Mouse (Mus musculus): Measurements from ENCODE around the gene Nfyc. TPM values are rescaled to one million over a fixed set of nuclear protein-coding genes. Genes with fewer than 3 reads are reported as not detected.

Nfyc gene
- polyA plus RNA-seq, 1 experiment = 150 TPM

GRCm38 (mm10) chr4:120747243-120747792, 84.1 kb downstream of the Nfyc start:
- no peaks in the 10 kb centered on the region for H3K27me3 ChIP-seq (ENCODE audit: control insufficient read depth, insufficient read depth, low read length)
- peak; percentile 22 to 30 for DNase-seq
- under 1% methylated on average over 74 of the region's 75 CpGs for WGBS

GRCm38 (mm10) chr4:120746552-120747150, 84.7 kb downstream of the Nfyc start:
- DNase-seq = no peak
- TF ChIP-seq POLR2A (IDR thresholded peaks at IDR 0.05; ENCODE audit: borderline replicate concordance, insufficient read depth, low read length) (no peak), CTCF (IDR thresholded peaks at IDR 0.05; ENCODE audit: borderline replicate concordance, insufficient read depth, low read depth, low read length) (no peak)
- 9% methylated on average over 50 of the region's 53 CpGs for WGBS
- Histone ChIP-seq H3K27me3 (ENCODE audit: control insufficient read depth, insufficient read depth, low read length) (no peaks in the 10 kb centered on the region), H3K4me3 (replicated peaks; ENCODE audit: insufficient read depth, low read depth, low read length) (peak overlapping the region; percentile 49), H3K4me1 (ENCODE audit: control insufficient read depth, insufficient read depth, low read length) (no peaks in the 10 kb centered on the region), H3K27ac (ENCODE audit: insufficient read depth, low read length) (no peak overlapping the region)

More at GRCm38 (mm10) chr4:120747243-120747792, 84.1 kb downstream of the Nfyc start:
- Histone ChIP-seq H3K27ac (ENCODE audit: insufficient read depth, low read length) (no peak overlapping the region), H3K4me1 (ENCODE audit: control insufficient read depth, insufficient read depth, low read length) (no peaks in the 10 kb centered on the region), H3K4me3 (replicated peaks; ENCODE audit: insufficient read depth, low read depth, low read length) (peak overlapping the region; percentile 49)
- TF ChIP-seq POLR2A (IDR thresholded peaks at IDR 0.05; ENCODE audit: borderline replicate concordance, insufficient read depth, low read length) (no peak), CTCF (IDR thresholded peaks at IDR 0.05; ENCODE audit: borderline replicate concordance, insufficient read depth, low read depth, low read length) (no peak)

GRCm38 (mm10) chr4:120745731-120746551, 85.4 kb downstream of the Nfyc start:
- H3K4me3 ChIP-seq (replicated peaks; ENCODE audit: insufficient read depth, low read depth, low read length) = no peak overlapping the region
- WGBS = 70% methylated on average over 10 of the region's 10 CpGs
- TF ChIP-seq CTCF (IDR thresholded peaks at IDR 0.05; ENCODE audit: borderline replicate concordance, insufficient read depth, low read depth, low read length) = no peak
- no peak for TF ChIP-seq POLR2A (IDR thresholded peaks at IDR 0.05; ENCODE audit: borderline replicate concordance, insufficient read depth, low read length)
- no peak overlapping the region for H3K27ac ChIP-seq (ENCODE audit: insufficient read depth, low read length)
- DNase-seq = no peak
- no peaks in the 10 kb centered on the region for H3K27me3 ChIP-seq (ENCODE audit: control insufficient read depth, insufficient read depth, low read length)
- no peaks in the 10 kb centered on the region for H3K4me1 ChIP-seq (ENCODE audit: control insufficient read depth, insufficient read depth, low read length)

- H3K4me1 ChIP-seq (ENCODE audit: control insufficient read depth, insufficient read depth, low read length) = no peaks in the 10 kb centered on the region
- no peak overlapping the region for H3K27ac ChIP-seq (ENCODE audit: insufficient read depth, low read length)
- TF ChIP-seq POLR2A (IDR thresholded peaks at IDR 0.05; ENCODE audit: borderline replicate concordance, insufficient read depth, low read length) (no peak), CTCF (IDR thresholded peaks at IDR 0.05; ENCODE audit: borderline replicate concordance, insufficient read depth, low read depth, low read length) (no peak)
- H3K4me3 ChIP-seq (replicated peaks; ENCODE audit: insufficient read depth, low read depth, low read length) = no peak overlapping the region
- no peak for DNase-seq
- H3K27me3 ChIP-seq (ENCODE audit: control insufficient read depth, insufficient read depth, low read length) = no peaks in the 10 kb centered on the region
- 81% methylated on average over 3 of the region's 3 CpGs for WGBS
Observed at GRCm38 (mm10) chr4:120743636-120744035, 87.7 kb downstream of the Nfyc start.

- DNase-seq = no peak
- TF ChIP-seq POLR2A (IDR thresholded peaks at IDR 0.05; ENCODE audit: borderline replicate concordance, insufficient read depth, low read length) (no peak), CTCF (IDR thresholded peaks at IDR 0.05; ENCODE audit: borderline replicate concordance, insufficient read depth, low read depth, low read length) (no peak)
- no peaks in the 10 kb centered on the region for H3K27me3 ChIP-seq (ENCODE audit: control insufficient read depth, insufficient read depth, low read length)
Observed at GRCm38 (mm10) chr4:120741303-120741702, 90.1 kb downstream of the Nfyc start.

GRCm38 (mm10) chr4:120734012-120734622, 97.3 kb downstream of the Nfyc start:
- no peak overlapping the region for H3K4me3 ChIP-seq (replicated peaks; ENCODE audit: insufficient read depth, low read depth, low read length)
- no peak for DNase-seq
- TF ChIP-seq POLR2A (IDR thresholded peaks at IDR 0.05; ENCODE audit: borderline replicate concordance, insufficient read depth, low read length) (no peak), CTCF (IDR thresholded peaks at IDR 0.05; ENCODE audit: borderline replicate concordance, insufficient read depth, low read depth, low read length) (no peak)
- H3K4me1 ChIP-seq (ENCODE audit: control insufficient read depth, insufficient read depth, low read length) = peaks cover 4% of the 10 kb centered on the region
- no peaks in the 10 kb centered on the region for H3K27me3 ChIP-seq (ENCODE audit: control insufficient read depth, insufficient read depth, low read length)
- H3K27ac ChIP-seq (ENCODE audit: insufficient read depth, low read length) = no peak overlapping the region
- WGBS = 65% methylated on average over 5 of the region's 5 CpGs

More at GRCm38 (mm10) chr4:120741303-120741702, 90.1 kb downstream of the Nfyc start:
- no peak overlapping the region for H3K27ac ChIP-seq (ENCODE audit: insufficient read depth, low read length)
- H3K4me1 ChIP-seq (ENCODE audit: control insufficient read depth, insufficient read depth, low read length) = no peaks in the 10 kb centered on the region
- H3K4me3 ChIP-seq (replicated peaks; ENCODE audit: insufficient read depth, low read depth, low read length) = no peak overlapping the region
- WGBS = 65% methylated on average over 6 of the region's 6 CpGs

- H3K27ac ChIP-seq (ENCODE audit: insufficient read depth, low read length) = no peak overlapping the region
Observed at GRCm38 (mm10) chr4:120732737-120733136, 98.6 kb downstream of the Nfyc start.

More at GRCm38 (mm10) chr4:120732737-120733136, 98.6 kb downstream of the Nfyc start:
- no peak for DNase-seq
- TF ChIP-seq POLR2A (IDR thresholded peaks at IDR 0.05; ENCODE audit: borderline replicate concordance, insufficient read depth, low read length) (no peak), CTCF (IDR thresholded peaks at IDR 0.05; ENCODE audit: borderline replicate concordance, insufficient read depth, low read depth, low read length) (no peak)
- peaks cover 4% of the 10 kb centered on the region for H3K4me1 ChIP-seq (ENCODE audit: control insufficient read depth, insufficient read depth, low read length)
- 82% methylated on average over 6 of the region's 6 CpGs for WGBS
- no peak overlapping the region for H3K4me3 ChIP-seq (replicated peaks; ENCODE audit: insufficient read depth, low read depth, low read length)
- H3K27me3 ChIP-seq (ENCODE audit: control insufficient read depth, insufficient read depth, low read length) = no peaks in the 10 kb centered on the region
